Mouse (Mus musculus): ENCODE data around the gene Brpf3.

The Brpf3 gene

GRCm38 (mm10) chr17:28874825-28875224 lies 73.9 kb downstream of the Brpf3 start:
- POLR2A ChIA-PET = interaction anchor here in 3 of 4 experiments (0.5 to 3.3 kb wide), 8 partner anchors 20 to 1358 kb away, joined by 3 to 37 read pairs (median 4); partner anchors contain the start of gene Srsf3 (in 1 of the 3)
- CTCF ChIA-PET = interaction anchor here in 3 of 4 experiments (0.8 to 3.3 kb wide), 12 partner anchors 9 to 231 kb away, joined by 3 to 28 read pairs (median 4); no protein-coding TSS in a partner anchor

GRCm38 (mm10) chr17:28875316-28875715 lies 74.4 kb downstream of the Brpf3 start:
- ChIA-PET POLR2A (interaction anchor here in 3 of 4 experiments (0.5 to 3.3 kb wide), 10 partner anchors 20 to 182 kb away, joined by 3 to 37 read pairs (median 4); partner anchors contain the start of gene Srsf3 (in 1 of the 3)), CTCF (interaction anchor here (0.5 to 3.3 kb wide), 22 partner anchors 9 to 610 kb away, joined by 3 to 28 read pairs (median 5); no protein-coding TSS in a partner anchor)

- POLR2A ChIA-PET = interaction anchor here in 3 of 4 experiments (0.6 to 3.3 kb wide), 30 partner anchors 12 to 768 kb away, joined by 3 to 37 read pairs (median 4); partner anchors contain the start of genes Brpf3 (in 1 of the 3), Kctd20 (in 1 of the 3), Mapk14 (in 1 of the 3) and Stk38 (in 1 of the 3)
- CTCF ChIA-PET = interaction anchor here (0.5 to 3.3 kb wide), 95 partner anchors 9 to 650 kb away, joined by 3 to 28 read pairs (median 4); partner anchors contain the start of genes BC004004 (in 1 of the 4), Mapk14 (in 1 of the 4), Mtch1 (in 1 of the 4) and Slc26a8 (in 1 of the 4)
These were observed 75.4 kb downstream of the Brpf3 start for GRCm38 (mm10) chr17:28876331-28876730.

GRCm38 (mm10) chr17:28876821-28877220 lies 75.9 kb downstream of the Brpf3 start:
- CTCF ChIA-PET = interaction anchor here (0.5 to 3.3 kb wide), 102 partner anchors 9 to 651 kb away, joined by 3 to 28 read pairs (median 4); partner anchors contain the start of genes BC004004 (in 1 of the 4), Mapk14 (in 1 of the 4), Mtch1 (in 1 of the 4) and Slc26a8 (in 1 of the 4)
- POLR2A ChIA-PET = interaction anchor here in 3 of 4 experiments (0.5 to 3.3 kb wide), 30 partner anchors 12 to 583 kb away, joined by 3 to 37 read pairs (median 4); partner anchors contain the start of genes Brpf3 (in 1 of the 3), Kctd20 (in 1 of the 3), Mapk14 (in 1 of the 3) and Stk38 (in 1 of the 3)

DNA sequence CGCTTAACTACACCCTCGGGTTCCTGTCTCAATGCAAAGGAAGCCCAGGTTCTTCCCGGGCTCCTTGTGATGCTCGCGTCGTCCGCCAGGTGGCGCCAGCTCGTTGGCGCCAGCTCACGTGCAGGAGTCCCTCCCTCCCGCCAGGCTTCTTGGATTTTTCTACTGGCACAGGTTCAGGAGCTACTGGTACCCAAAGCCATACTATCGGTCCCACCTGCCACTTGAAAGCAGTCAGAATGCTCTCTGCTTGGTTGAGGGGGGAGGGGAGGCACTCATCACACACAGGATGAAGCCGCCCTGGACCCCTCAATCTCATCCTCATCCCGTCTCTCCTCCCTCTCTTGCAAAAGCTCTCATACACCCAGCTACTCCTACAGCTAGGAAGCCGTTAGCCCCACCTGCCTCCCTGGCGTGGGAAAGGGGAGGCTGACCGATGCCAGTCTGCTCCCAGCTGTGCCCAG lies 79.1 kb downstream of the Brpf3 start:
- POLR2A ChIA-PET = interaction anchor here (0.5 to 7.0 kb wide), 24 partner anchors 15 to 346 kb away, joined by 3 to 63 read pairs (median 4); partner anchors contain the start of genes Stk38 (in 2 of the 4) and Kctd20 (in 1 of the 4)
- CTCF ChIA-PET = interaction anchor here (0.5 to 7.4 kb wide), 65 partner anchors 9 to 476 kb away, joined by 3 to 69 read pairs (median 4); partner anchors contain the start of gene 4930539E08Rik (in 1 of the 4)

DNA sequence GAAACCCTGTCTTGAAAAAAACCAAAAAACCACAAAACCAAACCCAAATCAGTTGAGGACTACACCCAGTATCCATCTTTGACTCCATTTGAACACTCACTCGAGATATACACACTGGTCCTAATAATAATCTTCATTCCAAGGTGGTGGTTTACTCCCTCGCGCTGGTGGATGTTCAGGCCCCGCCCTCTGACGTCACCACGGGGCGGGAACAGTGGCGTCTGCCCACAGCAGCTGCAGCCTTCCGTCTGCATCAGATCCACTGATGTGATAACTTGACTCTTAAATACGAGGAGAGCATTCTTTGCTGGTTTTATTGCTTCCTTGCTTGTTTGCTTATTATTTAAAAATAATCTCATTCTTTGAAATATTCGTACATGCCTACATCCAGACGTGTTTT lies 81.4 kb downstream of the Brpf3 start:
- ChIA-PET CTCF (interaction anchor here (0.6 to 7.4 kb wide), 19 partner anchors 10 to 489 kb away, joined by 3 to 69 read pairs (median 5); no protein-coding TSS in a partner anchor), POLR2A (interaction anchor here in 3 of 4 experiments (0.5 to 7.0 kb wide), 11 partner anchors 13 to 191 kb away, joined by 3 to 63 read pairs (median 5); partner anchors contain the start of genes Mapk14 (in 1 of the 3) and Srsf3 (in 1 of the 3))

GRCm38 (mm10) chr17:28882810-28883209 lies 81.9 kb downstream of the Brpf3 start:
- POLR2A ChIA-PET = interaction anchor here in 3 of 4 experiments (0.5 to 7.0 kb wide), 14 partner anchors 10 to 192 kb away, joined by 3 to 63 read pairs (median 4); partner anchors contain the start of genes Mapk14 (in 1 of the 3) and Srsf3 (in 1 of the 3)
- CTCF ChIA-PET = interaction anchor here (0.6 to 7.4 kb wide), 23 partner anchors 11 to 1678 kb away, joined by 3 to 69 read pairs (median 4); partner anchors contain the start of gene Mapk14 (in 1 of the 4)

GRCm38 (mm10) chr17:28883941-28884516 lies 83.1 kb downstream of the Brpf3 start:
- CTCF ChIA-PET = interaction anchor here in 3 of 4 experiments (0.6 to 7.4 kb wide), 10 partner anchors 9 to 611 kb away, joined by 3 to 69 read pairs (median 10); no protein-coding TSS in a partner anchor

DNA sequence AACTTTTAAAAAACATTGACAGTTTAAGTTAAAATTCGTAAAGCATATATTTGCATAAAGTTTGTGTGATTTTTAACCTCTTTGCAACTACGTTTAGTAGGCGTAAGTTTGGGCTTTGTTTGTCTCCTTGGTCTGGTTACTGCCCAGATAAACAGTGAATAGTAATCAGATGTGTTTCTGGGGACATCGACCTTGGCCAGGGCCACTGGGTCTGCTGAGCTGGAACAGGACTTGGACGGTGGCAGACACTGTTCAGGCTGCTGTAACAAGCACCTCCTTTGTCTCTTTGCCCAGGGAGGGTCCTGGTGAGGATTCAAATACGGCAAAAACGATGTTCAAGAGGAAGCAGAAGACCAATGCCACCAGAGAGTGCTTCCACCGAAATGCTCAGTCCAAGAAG lies 84.3 kb downstream of the Brpf3 start:
- ChIA-PET POLR2A (interaction anchor here in 2 of 4 experiments (0.9 to 6.8 kb wide), 5 partner anchors 10 to 76 kb away, joined by 3 to 46 read pairs (median 6); no protein-coding TSS in a partner anchor), CTCF (interaction anchor here in 2 of 4 experiments (1.2 to 7.4 kb wide), 3 partner anchors 8 to 12 kb away, joined by 6 to 69 read pairs (median 11); no protein-coding TSS in a partner anchor)

More at GRCm38 (mm10) chr17:28883941-28884516, 83.1 kb downstream of the Brpf3 start:
- POLR2A ChIA-PET = interaction anchor here in 3 of 4 experiments (1.4 to 7.0 kb wide), 7 partner anchors 11 to 148 kb away, joined by 4 to 63 read pairs (median 6); partner anchors contain the start of gene Srsf3 (in 1 of the 3)

- POLR2A ChIA-PET = interaction anchor here in 3 of 4 experiments (0.6 to 6.8 kb wide), 5 partner anchors 9 to 99 kb away, joined by 3 to 46 read pairs (median 5); no protein-coding TSS in a partner anchor
- CTCF ChIA-PET = interaction anchor here in 2 of 4 experiments (1.2 to 7.4 kb wide), 3 partner anchors 10 to 11 kb away, joined by 6 to 69 read pairs (median 11); no protein-coding TSS in a partner anchor
These were observed 85.4 kb downstream of the Brpf3 start for GRCm38 (mm10) chr17:28886266-28886665.

All from embryonic stem cell, embryonic (primary cell).